Mouse (Mus musculus) heart, postnatal 14 days (tissue): ENCODE results near the gene Rhox4d. TPM values are rescaled to one million over a fixed set of nuclear protein-coding genes. Genes with fewer than 3 reads are reported as not detected.
"Not testable (repeated sequence)": the region's sequence is repeated elsewhere in the genome, so short reads cannot be mapped to it uniquely, and the experiment has no call there.

Experiments
- DNase-seq, 2 experiments: peaks; one replicate each; pipeline ENCODE4 v3.0.0; 2021 to 2022
- intact Hi-C: fragments of 180-260 bp; cut with DNase I; formaldehyde crosslinking; loops from one replicate; pipeline ENCODE4 v1.15.1; 2025
- long read RNA-seq, 2 experiments: library from polyadenylated mRNA; stranded (forward); transcript quantifications; one replicate each; pipeline ENCODE4 v2.0.0; 2021
- total RNA-seq, 2 experiments: library from RNA; stranded (reverse); gene quantifications; 2 replicates each; pipeline ENCODE4 v1.2.3; 2021

The Rhox4d gene
- total RNA-seq: not detected
- long read RNA-seq, experiment 1: 0 reads
- long read RNA-seq, experiment 2: 0 reads

GRCm38 (mm10) chrX:37514059-37514458 is at the start of gene Rhox4d:
Rhox4d (plus strand) TSS chrX:37514359.
- intact Hi-C loops, DNase-seq: not testable (repeated sequence)

DNA sequence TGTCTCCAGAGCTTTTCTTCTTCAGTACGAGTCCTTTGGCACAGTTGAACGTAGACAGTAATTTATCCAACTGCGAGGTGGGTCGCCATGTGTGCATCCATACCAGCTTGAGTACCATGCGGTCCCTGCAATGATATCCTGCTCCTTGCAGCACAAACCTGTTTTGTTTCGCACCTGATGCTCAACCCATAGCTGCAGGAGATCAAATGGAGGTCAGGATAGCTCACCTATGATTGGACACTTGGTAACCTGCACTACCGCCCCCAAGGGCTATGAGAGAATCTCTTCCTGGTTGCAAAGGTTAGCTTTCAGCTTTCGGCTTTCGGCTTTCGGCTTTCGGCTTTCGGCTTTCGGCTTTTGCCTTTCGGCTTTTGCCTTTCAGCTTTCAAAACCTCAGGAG is 34.1 kb upstream of the Rhox4d start, which contains the start of gene Rhox4c:
Gene Rhox4c, plus strand, starts transcription at position 301 of the 400 bp plus-strand sequence.
- DNase-seq: not testable (repeated sequence)

DNA sequence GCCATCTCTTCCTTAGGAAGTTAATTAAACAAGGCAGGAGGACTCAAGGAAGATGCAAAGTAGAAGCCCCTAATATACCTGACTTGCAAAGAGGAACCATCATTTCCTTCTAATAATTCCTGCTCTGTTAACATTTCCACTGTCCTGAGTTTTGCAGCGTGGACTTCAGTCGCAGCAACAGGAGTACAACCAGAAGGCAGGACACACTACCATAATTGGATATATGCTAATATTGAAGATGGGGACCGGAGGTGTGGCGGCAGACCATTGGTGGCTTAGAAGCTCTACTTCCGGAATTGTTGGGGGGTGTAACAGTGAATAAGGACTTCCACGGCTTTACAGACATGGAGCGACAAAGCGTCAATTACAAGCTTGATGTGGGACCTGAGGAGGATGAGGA is 16.0 kb downstream of the Rhox4d start, which contains the start of gene Rhox2e:
Gene Rhox2e, plus strand, starts transcription at position 301 of the 400 bp plus-strand sequence.
- intact Hi-C loops, DNase-seq: not testable (repeated sequence)

More for the DNA sequence above, 34.1 kb upstream of the Rhox4d start, which contains the start of gene Rhox4c:
- intact Hi-C loops: not testable (repeated sequence)

- DNase-seq, intact Hi-C loops: not testable (repeated sequence)
Measured at GRCm38 (mm10) chrX:37541719-37542118, 27.6 kb downstream of the Rhox4d start, which contains the start of gene Rhox3e. Rhox3e (plus strand) TSS chrX:37542019.

DNA sequence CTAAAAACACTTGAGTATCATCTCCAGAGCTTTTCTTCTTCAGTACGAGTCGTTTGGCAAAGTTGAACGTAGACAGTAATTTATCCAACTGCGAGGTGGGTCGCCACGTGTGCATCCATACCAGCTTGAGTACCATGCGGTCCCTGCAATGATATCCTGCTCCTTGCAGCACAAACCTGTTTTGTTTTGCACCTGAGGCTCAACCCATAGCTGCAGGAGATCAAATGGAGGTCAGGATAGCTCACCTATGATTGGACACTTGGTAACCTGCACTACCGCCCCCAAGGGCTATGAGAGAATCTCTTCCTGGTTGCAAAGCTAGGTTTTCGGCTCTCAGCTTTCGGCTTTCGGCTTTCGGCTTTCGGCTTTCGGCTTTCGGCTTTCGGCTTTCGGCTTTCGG is 43.0 kb downstream of the Rhox4d start, which contains the start of gene Rhox4e:
Gene Rhox4e, plus strand, starts transcription at position 301 of the 400 bp plus-strand sequence.
- DNase-seq, intact Hi-C loops: not testable (repeated sequence)

Other genes with a start within 250 kb of the Rhox4d start
- gene Rhox4a, start 249.0 kb upstream of the Rhox4d start, total RNA-seq: not detected
- not detected for gene Rhox3a2, start 134.3 kb upstream of the Rhox4d start, total RNA-seq
- gene Rhox4a2, start 123.5 kb upstream of the Rhox4d start, total RNA-seq: not detected
- not detected for gene Rhox2b, start 102.3 kb upstream of the Rhox4d start, total RNA-seq
- gene Rhox4b, start 81.9 kb upstream of the Rhox4d start, total RNA-seq: not detected
- not detected for gene Rhox2c, start 60.7 kb upstream of the Rhox4d start, total RNA-seq
- not detected for gene Rhox3c, start 55.8 kb upstream of the Rhox4d start, total RNA-seq
- gene Rhox4c, start 34.0 kb upstream of the Rhox4d start, total RNA-seq: not detected
- not detected for gene Rhox2d, start 20.9 kb upstream of the Rhox4d start, total RNA-seq
- gene Rhox2e, start 16.1 kb downstream of the Rhox4d start, total RNA-seq: not detected
- not detected for gene Rhox3e, start 27.7 kb downstream of the Rhox4d start, total RNA-seq
- gene Rhox4e, start 43.1 kb downstream of the Rhox4d start, total RNA-seq: not detected
- gene Rhox2f, start 57.0 kb downstream of the Rhox4d start, total RNA-seq: not detected
- gene Rhox3f, start 66.6 kb downstream of the Rhox4d start, total RNA-seq: not detected
- not detected for gene Rhox4f, start 93.3 kb downstream of the Rhox4d start, total RNA-seq
- gene Rhox3g, start 114.3 kb downstream of the Rhox4d start, total RNA-seq: not detected
- gene Rhox2g, start 129.1 kb downstream of the Rhox4d start, total RNA-seq: not detected
- gene Rhox4g, start 137.0 kb downstream of the Rhox4d start, total RNA-seq: not detected
- gene Rhox3h, start 154.4 kb downstream of the Rhox4d start, total RNA-seq: not detected
- gene Rhox2h, start 158.9 kb downstream of the Rhox4d start, total RNA-seq: not detected